Mouse (Mus musculus) embryonic facial prominence, embryonic 14.5 days (tissue): ENCODE results near the gene C8g. TPM values are rescaled to one million over a fixed set of nuclear protein-coding genes. Genes with fewer than 3 reads are reported as not detected.

Experiments used
- ATAC-seq: fragments of 200-750 bp; cut with Nextera tagmentation; 2 replicates; pipeline ENCODE4 v1.8.0; 2017; ENCODE audit warnings: low read depth, moderate number of reproducible peaks, moderate TSS enrichment
- DNase-seq: peaks from one replicate; pipeline ENCODE4 v3.0.0-alpha.2; 2015; ENCODE audit warnings: low spot score
- H3K27ac ChIP-seq: fragments of 300-500 bp; sonication (generic); replicated peaks from 2 replicates; pipeline ENCODE4 v1.5.1; 2014; ENCODE audit warnings: low read depth, mild to moderate bottlenecking, low read length, moderate library complexity
- H3K27me3 ChIP-seq: fragments of 300-500 bp; sonication (generic); replicated peaks from 2 replicates; pipeline ENCODE4 v1.6.1; 2014; ENCODE audit warnings: low read length; ENCODE audit not compliant: control insufficient read depth, insufficient read depth
- H3K36me3 ChIP-seq: fragments of 300-500 bp; sonication (generic); 2 replicates; pipeline ENCODE4 v1.6.1; 2014; ENCODE audit warnings: low read length, mixed read lengths; ENCODE audit not compliant: control insufficient read depth, insufficient read depth
- H3K4me1 ChIP-seq: fragments of 300-500 bp; sonication (generic); 2 replicates; pipeline ENCODE4 v1.6.1; 2014; ENCODE audit warnings: antibody characterized with exemption, low read length; ENCODE audit not compliant: control insufficient read depth, insufficient read depth
- H3K4me2 ChIP-seq: fragments of 300-500 bp; sonication (generic); 2 replicates; pipeline ENCODE4 v1.6.1; 2014; ENCODE audit warnings: low read depth, mild to moderate bottlenecking, low read length, moderate library complexity, mixed read lengths
- H3K4me3 ChIP-seq: fragments of 300-500 bp; sonication (generic); 2 replicates; pipeline ENCODE4 v1.5.1; 2014; ENCODE audit warnings: low read depth, mild to moderate bottlenecking, low read length
- H3K9ac ChIP-seq: fragments of 300-500 bp; sonication (generic); 2 replicates; pipeline ENCODE4 v1.6.1; 2014; ENCODE audit warnings: low read depth, mild to moderate bottlenecking, low read length, moderate library complexity, mixed read lengths
- H3K9me3 ChIP-seq: fragments of 300-500 bp; sonication (generic); 2 replicates; pipeline ENCODE4 v1.6.1; 2016; ENCODE audit warnings: low read length; ENCODE audit not compliant: control insufficient read depth
- WGBS: fragments of 180-500 bp; shearing (Covaris S2); extraction: QIAGEN DNeasy Blood & Tissue Kit; methylation state at CpG from one replicate; pipeline ENCODE4 v1.1.7; 2014; 5-methylcytosine and 5-hydroxymethylcytosine counted together
- polyA plus RNA-seq: library from polyadenylated mRNA; unstranded; fragments of >200 nt; fragmentation: Nextera tagmentation; extraction: Ambion mirVana; gene quantifications from 2 replicates; pipeline ENCODE4 v1.2.1, GENCODE M21; 2014

The C8g gene
- polyA plus RNA-seq, 1 experiment from 2014 or later: 5.1 TPM

DNA sequence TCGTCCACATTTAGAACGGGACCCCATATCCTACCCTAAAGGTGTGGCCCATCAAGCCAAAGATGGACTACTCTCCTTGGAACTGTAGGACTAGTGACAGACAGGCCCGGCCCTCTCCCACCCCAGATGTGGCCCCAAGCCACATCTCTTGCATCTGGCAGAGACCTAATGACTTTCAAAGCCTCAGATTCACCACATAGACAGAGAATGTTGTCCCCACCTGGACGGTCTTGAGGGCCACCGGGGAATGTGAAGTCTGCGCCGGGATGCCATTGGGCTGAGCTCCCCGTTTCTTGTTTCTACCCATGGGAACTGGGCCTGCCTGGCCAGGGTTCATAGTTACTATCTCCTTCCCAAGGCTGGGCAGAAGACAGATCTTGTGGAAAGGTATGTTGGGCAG, 24.0 kb downstream of the C8g start:
- ATAC-seq (no peak), DNase-seq (no peak)
- H3K4me3 ChIP-seq: no peak overlapping the region
- H3K27me3 ChIP-seq: no peaks in the 10 kb centered on the region
- H3K27ac ChIP-seq: no peak overlapping the region
- no peaks in the 10 kb centered on the region for H3K4me1 ChIP-seq
- no peaks in the 10 kb centered on the region for H3K36me3 ChIP-seq
- no peaks in the 10 kb centered on the region for H3K9me3 ChIP-seq
- no peak overlapping the region for H3K4me2 ChIP-seq
- no peak overlapping the region for H3K9ac ChIP-seq
- WGBS: 86% methylated on average over 7 of the region's 8 CpGs

GRCm38 (mm10) chr2:25472550-25472949, 29.0 kb downstream of the C8g start:
- H3K4me2 ChIP-seq: no peak overlapping the region
- 0 out of 2 replicates have a peak, but pooled peaks cover 3% of the 10 kb centered on the region for H3K4me1 ChIP-seq
- H3K27ac ChIP-seq: no peak overlapping the region
- no peaks in the 10 kb centered on the region for H3K36me3 ChIP-seq
- H3K4me3 ChIP-seq: no peak overlapping the region
- 76% methylated on average over 2 of the region's 2 CpGs for WGBS
- H3K9ac ChIP-seq: no peak overlapping the region
- no peaks in the 10 kb centered on the region for H3K9me3 ChIP-seq
- no peaks in the 10 kb centered on the region for H3K27me3 ChIP-seq
- no peak for DNase-seq
- ATAC-seq: no peak

DNA sequence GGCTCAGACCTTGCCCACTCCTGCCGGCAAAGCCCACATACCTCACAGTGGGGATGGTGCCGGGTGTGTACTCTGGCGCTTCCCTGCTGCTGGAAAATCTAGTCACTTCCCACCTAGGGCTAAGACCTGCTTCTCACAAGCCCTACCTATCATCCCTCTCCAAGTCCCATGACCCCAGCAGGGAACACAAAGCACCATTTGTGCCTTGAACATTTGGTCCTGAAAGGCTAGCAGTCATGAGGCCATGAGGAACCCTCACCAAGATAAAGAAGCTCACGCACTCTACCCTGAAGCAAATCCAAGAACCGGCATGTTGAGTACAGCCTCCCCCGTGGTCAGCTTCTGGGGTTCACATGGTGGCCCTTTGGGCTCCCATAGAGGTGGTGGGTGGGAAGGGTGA, 31.6 kb downstream of the C8g start, which contains the start of gene Ptgds:
TSS of gene Ptgds (minus strand) at position 78 of the 400 bp plus-strand sequence.
- Histone ChIP-seq H3K9ac (no peak within 1 kb of the TSS), H3K4me2 (no peak within 1 kb of the TSS), H3K4me1 (peaks cover 9% of the 10 kb centered on the region; the same call in 1 of the 2 replicates), H3K27me3 (no peaks in the 10 kb centered on the region), H3K4me3 (no peak within 1 kb of the TSS), H3K27ac (no peak within 1 kb of the TSS), H3K9me3 (no peaks in the 10 kb centered on the region), H3K36me3 (no peaks in the 10 kb centered on the region)
- DNase-seq (no peak), ATAC-seq (no peak)
- WGBS: 51% methylated on average over 6 of the region's 6 CpGs

DNA sequence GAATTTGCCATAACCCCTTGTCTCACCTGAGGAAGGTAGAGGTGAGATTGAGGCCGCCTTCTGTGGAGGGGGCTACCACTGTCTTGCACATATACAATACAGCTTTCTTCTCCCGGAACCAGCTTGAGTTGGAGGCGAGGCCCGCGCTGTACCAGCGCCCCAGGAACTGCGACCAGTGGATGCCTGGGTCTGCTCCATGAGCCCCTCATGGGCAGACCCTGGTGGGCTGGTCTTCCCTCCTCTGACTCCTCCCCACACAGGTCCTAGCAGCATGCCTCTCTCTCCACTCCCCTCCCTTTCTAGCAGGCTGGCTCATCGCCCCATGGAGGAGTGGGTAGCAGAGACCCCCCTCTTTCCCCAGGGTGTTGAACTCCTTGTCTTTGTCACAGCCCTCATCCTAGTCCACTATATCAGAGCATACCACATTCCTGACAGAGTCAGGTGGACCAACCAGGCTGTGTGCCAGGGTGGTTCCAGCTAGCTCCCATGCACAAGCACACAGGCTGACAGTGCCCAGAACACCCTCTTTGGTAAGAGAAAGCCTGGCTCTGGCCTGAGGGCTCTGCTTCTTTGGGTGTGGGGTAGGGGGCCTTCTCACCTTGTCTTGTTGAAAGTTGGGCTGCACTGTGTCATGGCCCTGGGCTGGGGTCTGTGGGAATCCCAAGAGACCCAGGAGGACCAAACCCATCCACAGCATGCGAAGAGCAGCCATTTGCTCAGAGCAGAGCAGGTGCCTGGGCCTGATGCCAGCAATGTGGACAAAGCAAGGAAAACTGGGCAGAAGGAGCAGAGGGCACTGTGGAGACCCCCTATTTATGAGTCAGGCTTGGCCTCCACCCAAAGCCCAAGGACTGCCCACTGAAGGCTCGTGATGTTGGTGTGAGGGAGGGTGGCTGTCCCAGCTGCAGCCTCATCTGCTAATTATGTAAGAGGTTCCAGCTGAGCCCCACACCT, 32.3 kb downstream of the C8g start:
- no peak overlapping the region for H3K27ac ChIP-seq
- H3K9ac ChIP-seq: no peak overlapping the region

DNA sequence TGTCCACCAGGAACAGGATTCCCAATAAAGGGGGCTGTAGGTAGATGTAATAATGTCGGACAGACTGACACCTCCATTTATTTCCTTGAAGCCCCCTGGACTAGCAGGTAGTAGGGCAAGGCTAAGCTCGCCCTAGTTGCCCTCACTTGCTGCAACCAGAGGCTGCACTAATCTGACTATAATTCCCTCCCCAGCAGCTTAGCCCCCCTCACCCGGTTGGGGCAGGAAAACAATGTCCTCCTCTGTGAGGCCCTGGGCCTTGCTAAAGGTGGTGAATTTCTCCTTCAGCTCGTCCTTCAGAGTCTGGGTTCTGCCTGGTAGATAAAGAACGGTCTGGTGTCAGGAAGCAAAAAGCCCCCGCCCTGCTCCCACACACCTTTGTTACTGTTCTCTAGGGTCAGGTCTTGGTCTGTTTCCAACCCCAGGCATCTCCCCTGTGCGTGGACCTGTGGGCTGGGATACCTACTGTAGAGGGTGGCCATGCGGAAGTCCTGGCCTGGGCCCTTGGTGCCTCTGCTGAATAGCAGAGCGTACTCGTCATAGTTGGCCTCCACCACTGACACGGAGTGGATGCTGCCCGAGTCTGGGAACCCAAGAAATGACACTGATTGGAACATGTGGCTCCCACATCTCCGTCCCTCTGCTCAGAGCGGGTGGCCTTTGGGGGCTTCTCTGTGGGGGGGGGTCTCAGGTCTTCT, 33.8 kb downstream of the C8g start:
- no peaks in the 10 kb centered on the region for H3K36me3 ChIP-seq
- H3K27me3 ChIP-seq: no peaks in the 10 kb centered on the region
- no peak for DNase-seq
- no peak overlapping the region for H3K27ac ChIP-seq
- no peaks in the 10 kb centered on the region for H3K9me3 ChIP-seq
- 70% methylated on average over 14 of the region's 14 CpGs for WGBS
- ATAC-seq: no peak
- H3K4me1 ChIP-seq: peaks cover 9% of the 10 kb centered on the region; the same call in 1 of the 2 replicates
- H3K4me3 ChIP-seq: no peak overlapping the region
- H3K4me2 ChIP-seq: no peak overlapping the region
- H3K9ac ChIP-seq: no peak overlapping the region

More for the DNA sequence above, 32.3 kb downstream of the C8g start:
- no peaks in the 10 kb centered on the region for H3K36me3 ChIP-seq
- peak; percentile 31 for DNase-seq
- no peaks in the 10 kb centered on the region for H3K27me3 ChIP-seq
- peaks cover 9% of the 10 kb centered on the region; the same call in 1 of the 2 replicates for H3K4me1 ChIP-seq
- H3K9me3 ChIP-seq: no peaks in the 10 kb centered on the region
- H3K4me2 ChIP-seq: no peak overlapping the region
- peak; percentile 60; the same call in 1 of the 2 replicates for ATAC-seq
- no peak overlapping the region for H3K4me3 ChIP-seq
- 71% methylated on average over 10 of the region's 10 CpGs for WGBS

DNA sequence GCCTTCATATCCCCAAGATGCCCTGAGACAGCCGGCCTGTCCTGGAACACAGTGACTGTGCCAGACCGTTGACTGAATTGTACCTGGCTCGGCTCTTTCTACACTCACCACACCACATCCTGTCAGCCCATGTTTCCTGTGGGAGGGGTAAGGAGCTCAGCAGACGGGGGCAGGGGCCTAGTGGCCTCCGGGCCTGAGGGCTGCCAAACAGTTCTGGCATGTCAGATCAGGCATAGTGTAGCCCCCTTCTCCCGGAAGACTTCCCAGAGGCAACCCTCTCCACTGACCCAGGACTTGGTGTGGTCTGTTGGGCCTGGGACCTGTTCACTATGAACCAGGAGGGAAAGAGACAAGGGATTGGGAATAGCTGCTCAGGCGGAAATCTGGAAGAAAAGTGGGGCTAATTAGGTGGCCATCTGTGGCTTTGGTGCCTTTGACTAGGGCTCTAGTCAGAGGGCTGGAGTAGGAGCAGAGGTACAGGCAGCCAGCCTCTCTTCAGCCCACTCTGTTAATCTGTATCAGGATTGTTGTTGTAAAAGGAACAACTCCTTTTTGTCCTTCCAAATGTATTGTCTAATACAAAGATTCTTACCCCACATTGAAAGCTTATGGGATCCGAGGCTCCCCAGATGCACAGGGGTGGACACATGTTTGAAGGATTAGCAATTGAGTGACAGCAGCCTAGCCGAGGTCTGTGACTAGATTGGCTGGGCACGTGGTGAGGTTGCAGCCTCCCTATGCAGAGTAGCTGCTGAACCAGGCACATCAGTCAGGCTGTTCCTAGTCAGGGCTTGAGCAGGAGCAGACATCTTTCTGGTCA, 35.5 kb downstream of the C8g start:
- no peaks in the 10 kb centered on the region for H3K9me3 ChIP-seq
- no peak overlapping the region for H3K27ac ChIP-seq
- ATAC-seq (peak; percentile 32; the same call in 1 of the 2 replicates), DNase-seq (no peak)
- no peak overlapping the region for H3K4me3 ChIP-seq
- H3K27me3 ChIP-seq: no peaks in the 10 kb centered on the region
- WGBS: 39% methylated on average over 10 of the region's 10 CpGs
- peaks cover 13% of the 10 kb centered on the region; the same call in 1 of the 2 replicates for H3K4me1 ChIP-seq
- H3K36me3 ChIP-seq: no peaks in the 10 kb centered on the region
- H3K4me2 ChIP-seq: no peak overlapping the region
- no peak overlapping the region for H3K9ac ChIP-seq

DNA sequence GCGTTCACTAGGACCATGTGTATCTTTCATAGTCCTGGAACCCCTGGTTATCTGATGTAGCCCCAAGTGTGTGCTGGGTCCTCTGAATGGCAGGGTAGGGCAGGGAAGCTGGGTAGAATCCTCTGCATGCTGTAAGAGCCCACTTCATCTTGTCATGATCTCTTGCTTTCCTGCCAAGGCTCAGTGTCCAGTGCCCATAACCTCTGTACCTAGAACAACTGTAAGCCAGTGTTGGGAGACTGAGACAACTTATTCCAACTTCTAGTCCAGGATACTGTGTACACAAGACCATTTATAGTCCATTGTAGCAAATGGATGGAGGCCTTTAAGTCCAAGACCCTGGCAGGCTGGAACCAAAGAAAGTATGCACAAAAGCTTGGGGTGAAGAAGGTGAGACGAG, 36.3 kb downstream of the C8g start:
- ATAC-seq (no peak), DNase-seq (no peak)
- 77% methylated on average over 2 of the region's 2 CpGs for WGBS
- no peak overlapping the region for H3K9ac ChIP-seq
- no peaks in the 10 kb centered on the region for H3K9me3 ChIP-seq
- H3K4me2 ChIP-seq: no peak overlapping the region
- H3K4me1 ChIP-seq: peaks cover 13% of the 10 kb centered on the region; the same call in 1 of the 2 replicates
- no peak overlapping the region for H3K4me3 ChIP-seq
- H3K27me3 ChIP-seq: no peaks in the 10 kb centered on the region
- no peak overlapping the region for H3K27ac ChIP-seq
- H3K36me3 ChIP-seq: no peaks in the 10 kb centered on the region

DNA sequence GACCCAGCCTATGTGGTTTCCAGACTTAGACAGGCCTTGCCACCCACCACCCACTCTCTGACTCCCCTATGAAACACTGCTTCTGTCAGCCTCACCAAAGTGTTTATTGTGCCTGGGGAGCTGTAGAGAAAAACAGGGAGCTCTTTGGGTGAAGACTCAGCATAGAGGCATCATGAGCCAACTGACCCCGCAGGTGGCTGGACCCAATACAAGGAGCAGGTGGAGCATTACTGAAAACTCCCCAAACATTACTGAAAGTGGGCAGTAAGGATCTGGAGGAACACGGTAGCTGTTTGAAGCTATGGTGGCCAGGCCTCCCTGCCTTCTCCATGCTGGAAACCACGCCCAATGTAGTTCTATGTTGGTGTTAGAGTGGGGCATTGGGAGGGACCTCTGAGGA, 37.9 kb downstream of the C8g start:
- Histone ChIP-seq H3K4me2 (no peak overlapping the region), H3K4me3 (no peak overlapping the region), H3K9me3 (no peaks in the 10 kb centered on the region), H3K27ac (no peak overlapping the region), H3K36me3 (no peaks in the 10 kb centered on the region), H3K4me1 (peaks cover 16% of the 10 kb centered on the region; the same call in 1 of the 2 replicates), H3K27me3 (no peaks in the 10 kb centered on the region), H3K9ac (no peak overlapping the region)
- DNase-seq (no peak), ATAC-seq (no peak)
- WGBS: 73% methylated on average over 3 of the region's 3 CpGs
